Mouse (Mus musculus): Measurements from ENCODE around the gene Armh3. TPM values are rescaled to one million over a fixed set of nuclear protein-coding genes. Genes with fewer than 3 reads are reported as not detected.

Gene Armh3
- polyA plus RNA-seq, 1 experiment from 2014 or later: 21.2 TPM

DNA sequence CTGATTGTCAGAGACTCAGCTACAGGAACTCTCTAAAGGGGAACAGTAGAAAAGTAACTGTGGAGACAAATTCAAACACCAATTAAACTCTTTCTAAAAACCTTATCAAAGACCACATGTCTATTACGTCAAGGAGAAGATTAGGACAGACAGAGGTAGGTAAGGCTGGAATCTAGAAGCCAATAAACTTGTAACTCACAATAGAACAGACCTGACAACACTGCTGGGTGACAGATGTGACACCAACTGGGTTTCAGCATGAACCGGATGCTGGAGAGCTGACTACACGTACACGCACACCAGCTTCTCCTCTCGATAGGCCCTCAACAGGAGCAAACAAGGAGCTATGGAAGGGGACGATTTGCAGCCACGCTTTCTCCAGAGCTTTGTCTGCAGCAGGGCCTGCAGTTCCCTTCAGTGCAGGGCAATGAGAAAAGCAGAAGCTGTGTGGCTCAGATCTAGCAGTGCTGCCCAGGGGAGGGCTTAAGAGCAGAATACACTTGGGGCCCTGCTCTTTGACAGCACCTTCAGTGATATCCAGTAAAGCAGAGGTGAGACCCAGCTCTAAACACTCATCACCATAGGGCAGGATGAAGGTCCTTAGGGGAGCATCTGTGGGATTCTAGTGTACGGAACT, 142.9 kb downstream of the Armh3 start:
- no peak overlapping the region for H3K4me3 ChIP-seq
- no peak overlapping the region for H3K9ac ChIP-seq
- 71% methylated on average over 8 of the region's 8 CpGs for WGBS
- no peaks in the 10 kb centered on the region for H3K27me3 ChIP-seq (replicated peaks)
- no peak for ATAC-seq (ENCODE audit: low FRiP score, low read depth)
- H3K36me3 ChIP-seq: no peaks in the 10 kb centered on the region
- no peaks in the 10 kb centered on the region for H3K4me1 ChIP-seq
- no peak overlapping the region for H3K4me2 ChIP-seq (replicated peaks)
- no peak overlapping the region for H3K27ac ChIP-seq
- H3K9me3 ChIP-seq: no peaks in the 10 kb centered on the region

DNA sequence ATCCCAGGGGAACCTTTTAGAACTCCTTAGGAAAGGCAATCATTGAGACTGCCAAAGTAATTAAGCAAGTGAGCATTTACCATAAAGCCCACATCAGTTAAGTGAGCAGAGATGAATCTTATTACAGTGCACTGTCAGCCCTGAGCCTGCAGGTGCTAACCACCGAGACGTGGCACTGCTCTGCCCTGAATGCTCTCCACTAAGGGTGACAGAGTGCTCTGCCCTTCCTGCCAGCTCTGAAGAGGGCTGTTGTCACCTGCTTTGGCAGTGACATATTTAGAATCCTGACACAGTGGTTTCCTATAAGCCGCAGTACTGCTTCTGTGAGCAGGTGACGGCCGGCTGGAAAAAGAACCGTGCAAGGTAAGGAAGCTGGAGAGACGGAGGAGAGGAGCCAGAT, 143.8 kb downstream of the Armh3 start:
- H3K9ac ChIP-seq: no peak overlapping the region
- no peak overlapping the region for H3K4me2 ChIP-seq (replicated peaks)
- H3K4me1 ChIP-seq: no peaks in the 10 kb centered on the region
- 77% methylated on average over 7 of the region's 7 CpGs for WGBS
- H3K9me3 ChIP-seq: no peaks in the 10 kb centered on the region
- no peak overlapping the region for H3K27ac ChIP-seq
- no peaks in the 10 kb centered on the region for H3K27me3 ChIP-seq (replicated peaks)
- ATAC-seq (ENCODE audit: low FRiP score, low read depth): no peak
- H3K4me3 ChIP-seq: no peak overlapping the region
- no peaks in the 10 kb centered on the region for H3K36me3 ChIP-seq

DNA sequence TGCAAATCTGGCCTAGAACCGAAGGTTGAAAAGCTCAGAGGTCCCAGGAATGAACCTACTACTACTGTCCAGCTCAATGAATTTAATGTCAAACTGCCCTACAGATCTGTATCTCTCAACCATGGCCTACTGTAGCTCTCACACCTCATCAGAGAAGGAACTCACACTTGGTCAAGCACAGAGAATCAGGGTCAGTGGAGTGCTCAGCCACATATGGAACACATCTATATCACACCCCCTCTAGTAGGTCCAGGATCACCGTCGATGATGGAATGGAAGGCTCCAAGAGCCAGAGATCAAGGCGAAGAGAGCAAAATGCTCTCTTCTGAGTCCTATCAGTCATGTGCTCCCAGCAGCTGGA, 150.6 kb downstream of the Armh3 start:
- 86% methylated on average over 4 of the region's 4 CpGs for WGBS
- Histone ChIP-seq H3K9ac (no peak overlapping the region), H3K27me3 (replicated peaks) (no peaks in the 10 kb centered on the region), H3K9me3 (no peaks in the 10 kb centered on the region), H3K4me1 (0 out of 2 replicates have a peak, but pooled peaks cover 10% of the 10 kb centered on the region), H3K4me2 (replicated peaks) (no peak overlapping the region), H3K4me3 (no peak overlapping the region), H3K36me3 (no peaks in the 10 kb centered on the region), H3K27ac (no peak overlapping the region)
- no peak for ATAC-seq (ENCODE audit: low FRiP score, low read depth)

DNA sequence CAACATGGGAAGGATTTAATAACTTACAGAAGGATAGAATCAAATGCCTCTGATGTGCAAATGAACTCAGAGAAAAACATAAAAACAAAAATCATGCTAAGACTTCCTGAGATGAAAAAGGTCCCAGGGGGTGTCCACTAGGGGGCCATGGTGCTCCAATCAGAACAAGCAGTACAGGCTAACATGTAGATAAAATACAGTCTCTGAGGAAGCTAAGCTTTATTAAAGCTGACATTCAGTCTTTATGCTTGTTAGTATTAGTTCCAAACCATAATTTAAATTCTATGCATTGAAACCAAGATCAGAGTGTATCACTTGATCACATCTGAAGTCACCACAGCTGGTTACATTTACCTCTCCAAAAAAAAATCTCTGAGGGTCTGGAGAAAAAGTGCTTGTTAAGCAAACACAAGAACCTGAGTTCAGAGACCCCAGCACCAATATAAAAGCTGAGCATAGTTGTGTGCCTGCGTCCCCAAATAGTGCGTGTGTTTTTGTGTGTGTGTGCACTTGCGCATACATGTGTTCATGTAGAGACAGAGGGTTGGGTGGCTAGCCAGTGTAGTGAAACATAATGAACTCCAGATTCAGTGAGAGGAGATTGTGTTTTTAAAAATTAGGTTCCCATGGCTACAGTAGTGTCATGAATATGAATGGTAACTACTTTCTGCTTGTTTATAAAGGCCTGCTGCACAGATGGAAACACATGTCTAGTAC, 151.1 kb downstream of the Armh3 start:
- H3K36me3 ChIP-seq: no peaks in the 10 kb centered on the region
- H3K27me3 ChIP-seq (replicated peaks): no peaks in the 10 kb centered on the region
- no peak overlapping the region for H3K4me3 ChIP-seq
- H3K4me1 ChIP-seq: 0 out of 2 replicates have a peak, but pooled peaks cover 10% of the 10 kb centered on the region
- no peak overlapping the region for H3K4me2 ChIP-seq (replicated peaks)
- 94% methylated on average over 3 of the region's 3 CpGs for WGBS
- no peaks in the 10 kb centered on the region for H3K9me3 ChIP-seq
- no peak overlapping the region for H3K27ac ChIP-seq
- ATAC-seq (ENCODE audit: low FRiP score, low read depth): no peak
- no peak overlapping the region for H3K9ac ChIP-seq

DNA sequence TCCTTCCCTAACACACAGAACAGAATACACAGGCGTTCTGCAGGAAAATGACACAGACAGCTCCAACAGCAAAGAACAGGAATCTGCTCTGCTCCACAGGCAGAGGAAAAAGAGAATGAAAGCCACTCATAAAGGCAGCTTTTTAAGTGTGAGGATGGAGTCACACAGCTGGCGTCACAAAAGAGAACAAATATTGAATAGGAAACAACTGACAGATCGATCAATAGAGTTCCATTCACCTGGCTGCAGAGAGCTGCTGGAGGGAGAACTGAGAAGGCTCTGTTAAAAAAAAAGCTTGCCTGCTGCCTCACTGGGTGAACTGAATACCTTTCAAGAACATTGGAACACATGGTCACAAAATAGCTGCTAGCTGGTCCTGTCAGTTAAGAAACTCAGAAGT, 154.1 kb downstream of the Armh3 start:
- WGBS: 51% methylated on average over 3 of the region's 3 CpGs
- Histone ChIP-seq H3K27me3 (replicated peaks) (no peaks in the 10 kb centered on the region), H3K4me1 (0 out of 2 replicates have a peak, but pooled peaks cover 10% of the 10 kb centered on the region), H3K27ac (no peak overlapping the region), H3K36me3 (no peaks in the 10 kb centered on the region), H3K9me3 (no peaks in the 10 kb centered on the region), H3K4me3 (no peak overlapping the region), H3K9ac (no peak overlapping the region), H3K4me2 (replicated peaks) (no peak overlapping the region)
- ATAC-seq (ENCODE audit: low FRiP score, low read depth): no peak

DNA sequence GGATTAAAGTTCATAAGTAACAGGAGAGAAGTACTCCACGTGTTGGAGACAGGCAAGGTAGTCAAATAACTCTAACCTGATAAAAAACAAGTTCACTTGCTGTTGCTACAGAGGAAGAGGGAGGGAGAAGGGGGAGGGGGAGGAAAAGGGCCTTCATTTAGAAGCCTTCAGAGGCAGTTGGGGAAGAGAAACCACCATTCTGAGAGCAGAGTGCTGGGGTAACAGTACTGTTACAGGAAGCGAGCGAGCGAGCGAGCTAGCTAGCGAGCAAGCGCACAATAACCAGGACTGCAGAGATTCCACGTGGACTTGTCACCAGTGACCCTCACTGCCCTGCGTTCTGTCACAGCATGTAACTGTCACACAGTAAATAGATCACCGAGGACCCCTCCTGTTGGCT, 154.9 kb downstream of the Armh3 start:
- Histone ChIP-seq H3K4me2 (replicated peaks) (no peak overlapping the region), H3K4me1 (0 out of 2 replicates have a peak, but pooled peaks cover 10% of the 10 kb centered on the region), H3K4me3 (no peak overlapping the region), H3K9me3 (no peaks in the 10 kb centered on the region), H3K36me3 (no peaks in the 10 kb centered on the region), H3K27me3 (replicated peaks) (no peaks in the 10 kb centered on the region), H3K9ac (no peak overlapping the region), H3K27ac (no peak overlapping the region)
- no peak for ATAC-seq (ENCODE audit: low FRiP score, low read depth)
- 42% methylated on average over 10 of the region's 10 CpGs for WGBS

DNA sequence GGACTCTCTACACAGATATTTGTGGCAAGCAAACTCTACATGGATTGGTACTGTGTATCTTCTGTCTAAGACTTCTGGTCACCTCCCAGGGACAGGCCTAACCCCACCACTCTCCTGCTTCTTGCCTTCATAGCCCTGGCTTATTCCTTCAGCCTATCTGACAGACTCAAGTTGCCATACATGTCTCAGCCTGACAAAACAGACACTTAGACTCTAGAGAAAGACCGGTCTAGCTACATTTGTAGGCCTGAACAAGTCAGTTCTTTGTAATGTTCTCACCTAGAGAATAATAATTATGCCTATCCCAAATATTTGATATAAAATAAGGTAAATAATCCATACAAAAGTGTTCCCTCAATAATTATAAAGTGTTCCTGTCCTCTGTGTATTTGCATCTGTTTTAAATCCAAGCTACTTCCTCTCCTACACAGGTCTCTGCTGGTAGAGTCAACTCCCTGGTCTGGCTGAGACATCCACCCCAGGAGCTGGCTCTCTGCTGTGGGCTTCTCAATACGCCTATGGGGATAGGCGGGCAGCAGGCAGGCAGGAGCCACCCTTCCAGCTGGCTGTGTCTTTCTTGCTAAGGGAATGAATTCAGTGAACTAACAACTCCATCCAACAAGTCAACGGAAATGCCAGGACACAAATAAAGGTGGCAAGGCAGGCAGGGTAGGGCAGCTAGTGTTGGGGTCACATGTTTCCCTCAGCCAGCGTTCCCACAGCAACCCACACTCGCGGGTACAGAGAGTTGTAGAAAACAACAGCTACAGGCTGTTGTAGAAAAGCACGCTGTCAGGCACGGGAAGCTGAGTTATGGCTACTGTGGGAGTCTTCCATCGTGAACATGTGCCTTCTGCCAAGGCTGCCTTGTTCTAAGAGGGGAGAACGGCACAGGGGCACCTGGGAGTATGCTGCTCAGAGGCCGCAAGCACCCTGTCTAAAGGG, 161.0 kb downstream of the Armh3 start:
- H3K4me1 ChIP-seq: 0 out of 2 replicates have a peak, but pooled peaks cover 7% of the 10 kb centered on the region
- WGBS: 60% methylated on average over 12 of the region's 12 CpGs
- no peaks in the 10 kb centered on the region for H3K36me3 ChIP-seq
- H3K27ac ChIP-seq: no peak overlapping the region
- no peak for ATAC-seq (ENCODE audit: low FRiP score, low read depth)
- no peak overlapping the region for H3K4me3 ChIP-seq
- H3K9me3 ChIP-seq: no peaks in the 10 kb centered on the region
- no peak overlapping the region for H3K9ac ChIP-seq
- H3K27me3 ChIP-seq (replicated peaks): no peaks in the 10 kb centered on the region
- H3K4me2 ChIP-seq (replicated peaks): no peak overlapping the region

DNA sequence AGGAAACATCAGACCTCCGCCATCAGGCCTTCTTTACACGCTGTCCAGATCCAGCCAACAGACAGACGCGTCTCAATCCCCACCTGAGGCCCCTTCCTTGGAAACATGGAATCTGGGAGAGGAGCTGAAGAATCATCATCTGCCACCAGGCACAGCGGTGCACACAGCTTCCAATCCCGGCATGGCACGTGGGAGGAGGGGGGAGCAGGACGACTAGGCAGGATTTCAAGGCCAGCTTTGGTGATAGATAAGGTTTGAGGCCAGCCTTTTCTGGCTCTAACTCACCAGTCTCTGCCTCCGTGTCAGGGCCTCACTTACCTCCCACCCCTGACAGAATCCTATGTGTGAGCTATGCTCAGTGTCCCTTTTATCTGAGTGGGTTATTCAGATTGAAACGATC, 162.8 kb downstream of the Armh3 start:
- Histone ChIP-seq H3K9ac (no peak overlapping the region), H3K27me3 (replicated peaks) (no peaks in the 10 kb centered on the region), H3K4me3 (no peak overlapping the region), H3K36me3 (no peaks in the 10 kb centered on the region), H3K4me2 (replicated peaks) (no peak overlapping the region), H3K4me1 (0 out of 2 replicates have a peak, but pooled peaks cover 7% of the 10 kb centered on the region), H3K27ac (no peak overlapping the region), H3K9me3 (no peaks in the 10 kb centered on the region)
- WGBS: 86% methylated on average over 10 of the region's 10 CpGs
- no peak for ATAC-seq (ENCODE audit: low FRiP score, low read depth)

DNA sequence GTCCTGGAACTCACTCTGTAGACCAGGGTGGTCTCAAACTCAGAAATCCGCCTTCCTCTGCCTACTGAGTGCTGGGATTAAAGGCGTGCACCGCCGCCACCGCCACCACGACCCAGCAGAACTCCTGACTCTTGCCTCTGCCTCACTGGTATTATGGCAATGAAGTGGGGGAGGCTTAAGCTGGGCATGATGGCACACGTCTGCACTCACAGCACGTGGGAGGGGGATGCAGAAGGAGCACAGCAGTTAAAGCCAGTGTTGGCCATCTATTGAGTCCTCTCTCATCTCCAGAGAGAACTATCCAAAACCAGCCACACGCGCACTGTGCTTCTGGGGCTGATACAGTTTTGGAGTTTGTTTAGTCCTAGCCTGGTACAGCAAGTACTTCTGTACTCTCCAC, 164.6 kb downstream of the Armh3 start:
- no peaks in the 10 kb centered on the region for H3K36me3 ChIP-seq
- H3K4me2 ChIP-seq (replicated peaks): no peak overlapping the region
- 0 out of 2 replicates have a peak, but pooled peaks cover 7% of the 10 kb centered on the region for H3K4me1 ChIP-seq
- no peaks in the 10 kb centered on the region for H3K27me3 ChIP-seq (replicated peaks)
- H3K4me3 ChIP-seq: no peak overlapping the region
- no peak overlapping the region for H3K9ac ChIP-seq
- H3K27ac ChIP-seq: no peak overlapping the region
- no peaks in the 10 kb centered on the region for H3K9me3 ChIP-seq
- 90% methylated on average over 10 of the region's 10 CpGs for WGBS
- no peak for ATAC-seq (ENCODE audit: low FRiP score, low read depth)

DNA sequence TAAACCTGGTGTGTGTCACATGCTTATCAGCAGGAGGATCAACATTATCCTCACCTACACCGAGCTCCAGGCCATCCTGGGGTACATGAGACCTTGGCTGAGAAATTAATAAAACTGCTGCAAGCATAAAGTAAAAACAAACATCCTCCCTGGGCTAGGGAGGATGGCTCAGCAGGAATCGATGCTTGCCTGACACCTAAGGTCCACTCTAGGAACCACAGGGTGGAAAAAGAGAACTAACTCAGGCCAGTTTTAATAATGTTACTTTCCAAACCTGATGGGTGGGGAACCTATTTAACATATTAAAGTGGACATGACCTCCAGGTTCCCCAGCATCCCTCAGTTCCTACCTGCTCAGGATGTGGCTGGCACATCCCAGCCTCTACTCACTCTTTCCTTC, 167.6 kb downstream of the Armh3 start:
- WGBS: 65% methylated on average over 2 of the region's 2 CpGs
- Histone ChIP-seq H3K4me2 (replicated peaks) (no peak overlapping the region), H3K4me3 (no peak overlapping the region), H3K27ac (no peak overlapping the region), H3K27me3 (replicated peaks) (no peaks in the 10 kb centered on the region), H3K9ac (no peak overlapping the region), H3K9me3 (no peaks in the 10 kb centered on the region), H3K36me3 (no peaks in the 10 kb centered on the region), H3K4me1 (no peaks in the 10 kb centered on the region)
- no peak for ATAC-seq (ENCODE audit: low FRiP score, low read depth)

DNA sequence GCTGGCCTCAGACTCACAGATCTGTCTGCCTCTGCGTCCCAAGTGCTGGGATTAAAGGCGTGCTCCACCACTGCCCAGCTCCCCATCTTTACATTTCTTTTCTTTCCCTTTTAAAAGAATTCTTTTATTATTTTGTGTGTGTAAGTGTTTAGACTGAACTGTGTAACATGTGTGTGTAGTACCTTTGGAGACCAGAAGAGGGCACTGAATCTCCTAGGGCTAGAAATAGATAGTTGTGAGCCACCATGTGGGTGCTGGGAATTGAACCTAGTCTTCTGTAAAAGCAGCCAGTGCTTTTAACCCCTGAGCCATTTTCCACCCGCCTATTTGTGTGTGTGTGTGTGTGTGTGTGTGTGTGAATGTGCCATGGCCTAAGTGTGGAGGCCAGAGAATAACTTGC, 170.6 kb downstream of the Armh3 start:
- Histone ChIP-seq H3K4me3 (no peak overlapping the region), H3K9ac (no peak overlapping the region), H3K27ac (no peak overlapping the region), H3K9me3 (no peaks in the 10 kb centered on the region), H3K4me1 (no peaks in the 10 kb centered on the region), H3K36me3 (no peaks in the 10 kb centered on the region), H3K4me2 (replicated peaks) (no peak overlapping the region), H3K27me3 (replicated peaks) (no peaks in the 10 kb centered on the region)
- WGBS: 93% methylated on average over 3 of the region's 3 CpGs
- ATAC-seq (ENCODE audit: low FRiP score, low read depth): no peak

DNA sequence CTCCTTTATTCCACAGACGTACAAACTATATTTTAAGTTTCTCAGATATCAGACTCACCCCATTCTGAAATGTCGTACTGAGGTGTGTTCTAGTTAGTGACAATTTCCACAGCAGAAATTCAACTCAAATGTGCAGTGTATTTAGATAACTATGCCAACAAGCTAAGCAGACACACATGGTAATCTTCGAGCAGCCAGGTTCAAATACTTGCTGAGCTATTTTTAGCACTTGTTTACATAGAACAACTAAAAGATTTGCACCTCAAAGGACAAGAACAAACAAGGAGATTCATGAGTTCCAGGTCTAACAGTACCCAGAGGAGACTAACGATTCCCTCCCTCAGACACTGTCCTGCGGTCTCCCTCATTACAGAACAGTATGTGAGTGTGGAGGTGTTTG, 171.2 kb downstream of the Armh3 start:
- H3K27ac ChIP-seq: no peak overlapping the region
- no peaks in the 10 kb centered on the region for H3K27me3 ChIP-seq (replicated peaks)
- H3K4me2 ChIP-seq (replicated peaks): no peak overlapping the region
- no peaks in the 10 kb centered on the region for H3K9me3 ChIP-seq
- no peaks in the 10 kb centered on the region for H3K36me3 ChIP-seq
- WGBS: 91% methylated on average over 5 of the region's 5 CpGs
- no peak overlapping the region for H3K9ac ChIP-seq
- H3K4me1 ChIP-seq: no peaks in the 10 kb centered on the region
- no peak for ATAC-seq (ENCODE audit: low FRiP score, low read depth)
- H3K4me3 ChIP-seq: no peak overlapping the region
